Mouse (Mus musculus) forebrain, embryonic 12.5 days (tissue): Measurements from ENCODE around the gene Porcn. TPM values are rescaled to one million over a fixed set of nuclear protein-coding genes. Genes with fewer than 3 reads are reported as not detected.

Source experiments
- ATAC-seq: fragments of 200-750 bp; cut with Nextera tagmentation; 2 replicates; pipeline ENCODE4 v1.8.0; 2017; ENCODE audit warnings: moderate TSS enrichment; ENCODE audit not compliant: low FRiP score
- H3K27ac ChIP-seq: fragments of 300-500 bp; sonication (generic); 2 replicates; pipeline ENCODE4 v1.5.1; 2016; ENCODE audit warnings: mild to moderate bottlenecking
- H3K27me3 ChIP-seq: fragments of 300-500 bp; sonication (generic); 2 replicates; pipeline ENCODE4 v1.6.1; 2016; ENCODE audit warnings: mild to moderate bottlenecking
- H3K36me3 ChIP-seq: fragments of 300-500 bp; sonication (generic); replicated peaks from 2 replicates; pipeline ENCODE4 v1.6.1; 2016; ENCODE audit warnings: mild to moderate bottlenecking
- H3K4me1 ChIP-seq: fragments of 300-500 bp; sonication (generic); 2 replicates; pipeline ENCODE4 v1.6.1; 2016
- H3K4me2 ChIP-seq: fragments of 300-500 bp; sonication (generic); 2 replicates; pipeline ENCODE4 v1.6.1; 2016; ENCODE audit warnings: mild to moderate bottlenecking, moderate library complexity
- H3K4me3 ChIP-seq: fragments of 300-500 bp; sonication (generic); replicated peaks from 2 replicates; pipeline ENCODE4 v1.5.1; 2016; ENCODE audit warnings: mild to moderate bottlenecking
- H3K9ac ChIP-seq: fragments of 300-500 bp; sonication (generic); 2 replicates; pipeline ENCODE4 v1.6.1; 2016; ENCODE audit warnings: mild to moderate bottlenecking
- H3K9me3 ChIP-seq: fragments of 300-500 bp; sonication (generic); 2 replicates; pipeline ENCODE4 v1.6.1; 2016
- WGBS: fragments of 180-500 bp; shearing (Covaris S2); methylation state at CpG from one replicate; pipeline ENCODE4 v1.1.7; 2016; 5-methylcytosine and 5-hydroxymethylcytosine counted together
- polyA plus RNA-seq: library from polyadenylated mRNA; unstranded; fragments of >200 nt; fragmentation: Nextera tagmentation; extraction: Ambion mirVana; gene quantifications from 2 replicates; pipeline ENCODE4 v1.2.1, GENCODE M21; 2016

Porcn gene
- polyA plus RNA-seq, 1 experiment from 2014 or later: 20.1 TPM

DNA sequence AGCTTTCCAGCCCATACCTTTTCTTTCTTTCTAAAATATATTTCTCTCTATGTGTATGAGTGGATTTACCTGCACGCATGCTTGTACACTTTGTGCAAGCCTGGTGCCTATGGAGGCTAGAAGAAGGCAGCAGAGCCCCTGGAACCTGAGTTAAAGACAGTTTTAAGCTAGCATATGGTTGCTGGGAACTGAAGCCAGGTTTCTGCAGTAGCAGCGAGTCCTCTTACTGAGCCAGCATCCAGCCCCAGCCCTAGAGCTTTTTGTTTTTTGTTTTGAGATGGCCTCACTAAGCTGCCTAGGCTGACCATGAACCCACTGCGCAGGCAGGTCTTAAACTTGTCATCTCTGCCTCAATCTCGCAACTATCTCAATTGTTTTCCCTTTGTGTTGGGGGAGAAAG lies 41.9 kb downstream of the Porcn start:
- Histone ChIP-seq H3K36me3 (no peaks in the 10 kb centered on the region; the same call in 1 of the 2 replicates), H3K4me2 (no peak overlapping the region), H3K4me1 (no peaks in the 10 kb centered on the region), H3K27me3 (no peaks in the 10 kb centered on the region), H3K4me3 (no peak overlapping the region), H3K27ac (no peak overlapping the region), H3K9ac (no peak overlapping the region), H3K9me3 (no peaks in the 10 kb centered on the region)
- no peak for ATAC-seq
- WGBS: 91% methylated on average over 4 of the region's 4 CpGs

DNA sequence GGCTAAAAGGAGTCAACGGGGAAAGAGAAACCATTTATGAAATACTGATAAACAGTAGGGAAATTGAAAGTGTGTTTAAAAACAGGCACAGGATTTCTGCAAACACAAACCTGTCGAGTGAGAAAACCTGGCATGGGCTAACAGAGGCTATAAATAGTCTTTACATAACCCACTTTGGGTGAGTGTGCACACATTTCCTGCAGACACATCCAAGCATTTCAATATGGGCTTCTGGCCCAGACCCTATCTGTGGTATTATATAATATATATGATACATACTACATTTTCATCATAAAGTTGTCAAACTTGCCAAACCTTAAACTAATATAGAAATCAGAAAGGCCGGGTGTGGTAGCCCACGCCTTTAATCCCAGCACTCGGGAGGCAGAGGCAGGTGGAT lies 43.2 kb downstream of the Porcn start:
- ATAC-seq: no peak
- Histone ChIP-seq H3K4me1 (no peaks in the 10 kb centered on the region), H3K9ac (no peak overlapping the region), H3K4me3 (no peak overlapping the region), H3K9me3 (no peaks in the 10 kb centered on the region), H3K27me3 (no peaks in the 10 kb centered on the region), H3K4me2 (no peak overlapping the region), H3K36me3 (no peaks in the 10 kb centered on the region), H3K27ac (no peak overlapping the region)
- 88% methylated on average over 5 of the region's 5 CpGs for WGBS

GRCm38 (mm10) chrX:8145153-8145991 lies 61.0 kb downstream of the Porcn start, which contains the start of gene Rbm3:
Gene Rbm3, minus strand, starts transcription at chrX:8145880.
- Histone ChIP-seq H3K4me3 (peak within 1 kb of the TSS; percentile 62), H3K36me3 (peaks cover 28% of the 10 kb centered on the region), H3K4me1 (peaks cover 13% of the 10 kb centered on the region), H3K9me3 (no peaks in the 10 kb centered on the region), H3K27ac (peak within 1 kb of the TSS; percentile 96), H3K4me2 (peak within 1 kb of the TSS; percentile 78), H3K27me3 (no peaks in the 10 kb centered on the region), H3K9ac (peak within 1 kb of the TSS; percentile 83)
- ATAC-seq: peak; percentile 94
- 18% methylated on average over 47 of the region's 65 CpGs for WGBS

Other genes with a start within 250 kb of the Porcn start
- gene Gata1, start 228.5 kb downstream of the Porcn start, polyA plus RNA-seq: 0.87 and 0.97 TPM in 2 replicates
- 0.31 and 0.42 TPM in 2 replicates for gene Glod5, start 188.0 kb downstream of the Porcn start, polyA plus RNA-seq
- gene Suv39h1, start 131.8 kb downstream of the Porcn start, polyA plus RNA-seq: 83.3 and 87.9 TPM in 2 replicates
- 0.09 and 0.17 TPM in 2 replicates for gene Was, start 116.0 kb downstream of the Porcn start, polyA plus RNA-seq
- 38.6 and 39.1 TPM in 2 replicates for gene Wdr13, start 73.6 kb downstream of the Porcn start, polyA plus RNA-seq
- gene Rbm3, start 60.6 kb downstream of the Porcn start, polyA plus RNA-seq: 484 and 498 TPM in 2 replicates
- 13.5 and 14.3 TPM in 2 replicates for gene Tbc1d25, start 30.3 kb downstream of the Porcn start, polyA plus RNA-seq
- gene Ebp, start 13.0 kb downstream of the Porcn start, polyA plus RNA-seq: 19.5 and 25.3 TPM in 2 replicates
- 42.6 and 44.8 TPM in 2 replicates for gene Ftsj1, start 45.9 kb upstream of the Porcn start, polyA plus RNA-seq
- gene Slc38a5, start 64.6 kb upstream of the Porcn start, polyA plus RNA-seq: 3.3 and 3.9 TPM in 2 replicates
- not detected in 2 replicates for gene Ssxb10, start 120.9 kb upstream of the Porcn start, polyA plus RNA-seq
- not detected in 2 replicates for gene Ssxb9, start 160.5 kb upstream of the Porcn start, polyA plus RNA-seq
- not detected in 2 replicates for gene Ssxb1, start 206.8 kb upstream of the Porcn start, polyA plus RNA-seq